Mouse (Mus musculus): ENCODE results near the gene Tnr. TPM values are rescaled to one million over a fixed set of nuclear protein-coding genes. Genes with fewer than 3 reads are reported as not detected.

Tnr gene
- polyA plus RNA-seq, 1 experiment from 2014 or later: 0.14 TPM

DNA sequence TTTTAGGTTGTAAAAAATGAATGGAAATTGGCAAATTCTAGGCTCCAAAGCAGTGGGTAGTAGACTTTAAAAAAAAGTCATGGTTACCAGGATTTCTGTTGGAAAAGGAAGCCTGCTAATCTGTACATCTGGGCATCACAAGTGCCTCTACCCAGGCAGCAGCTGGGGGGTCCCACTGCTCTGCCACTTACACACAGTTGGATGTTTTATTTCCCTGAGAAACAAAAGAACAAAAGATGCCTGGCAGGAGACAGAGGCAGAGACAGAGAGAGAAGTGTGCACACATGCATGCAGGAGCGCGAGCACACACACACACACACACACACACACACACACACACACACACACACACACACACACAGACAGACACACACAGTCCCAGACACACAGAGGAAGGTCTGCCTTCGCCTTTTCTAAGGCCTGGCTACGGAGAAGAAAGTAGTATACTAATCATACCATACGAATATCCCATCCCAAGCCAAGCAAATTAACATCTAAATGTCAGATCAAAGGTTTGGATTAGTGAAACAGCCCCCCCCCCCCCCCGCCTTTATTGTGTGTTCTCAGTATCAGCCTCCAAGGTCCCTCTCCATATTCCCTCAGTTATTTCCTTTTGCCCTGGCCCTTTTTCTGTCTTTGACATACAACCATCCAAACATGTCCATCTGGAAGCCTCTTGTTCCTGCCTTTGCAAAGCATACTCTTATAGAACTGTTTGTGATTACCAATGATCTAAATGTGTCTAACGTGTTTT is 378.0 kb downstream of the Tnr start:
- Histone ChIP-seq H3K4me3 (no peak overlapping the region), H3K27me3 (no peaks in the 10 kb centered on the region), H3K27ac (no peak overlapping the region), H3K4me1 (no peaks in the 10 kb centered on the region), H3K4me2 (no peak overlapping the region), H3K36me3 (no peaks in the 10 kb centered on the region), H3K9ac (no peak overlapping the region), H3K9me3 (no peaks in the 10 kb centered on the region)
- WGBS: 78% methylated on average over 6 of the region's 7 CpGs
- ATAC-seq (ENCODE audit: borderline replicate concordance, extremely low read depth, low FRiP score, low TSS enrichment): no peak

DNA sequence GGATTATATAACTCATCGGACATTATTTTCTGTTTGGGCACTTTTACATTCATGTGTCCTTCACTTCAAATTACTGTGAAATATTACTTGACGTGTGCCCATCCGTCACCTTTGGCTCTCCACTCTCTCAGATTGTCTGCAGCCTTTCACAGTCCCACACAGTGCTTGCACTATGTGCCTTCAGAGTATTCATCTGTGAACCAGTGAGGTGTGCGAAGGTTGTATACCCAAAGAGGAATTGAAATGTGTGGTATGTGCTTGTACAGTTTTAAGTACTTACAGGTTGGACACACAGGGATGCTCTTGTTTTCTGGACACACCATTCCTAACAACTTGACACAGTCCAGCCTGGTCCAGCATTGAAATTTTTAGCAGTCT is 378.5 kb downstream of the Tnr start:
- ATAC-seq (ENCODE audit: borderline replicate concordance, extremely low read depth, low FRiP score, low TSS enrichment): no peak
- Histone ChIP-seq H3K9ac (no peak overlapping the region), H3K4me2 (no peak overlapping the region), H3K9me3 (no peaks in the 10 kb centered on the region), H3K27ac (no peak overlapping the region), H3K36me3 (no peaks in the 10 kb centered on the region), H3K4me1 (no peaks in the 10 kb centered on the region), H3K4me3 (no peak overlapping the region), H3K27me3 (no peaks in the 10 kb centered on the region)
- WGBS: 88% methylated on average over 4 of the region's 4 CpGs

DNA sequence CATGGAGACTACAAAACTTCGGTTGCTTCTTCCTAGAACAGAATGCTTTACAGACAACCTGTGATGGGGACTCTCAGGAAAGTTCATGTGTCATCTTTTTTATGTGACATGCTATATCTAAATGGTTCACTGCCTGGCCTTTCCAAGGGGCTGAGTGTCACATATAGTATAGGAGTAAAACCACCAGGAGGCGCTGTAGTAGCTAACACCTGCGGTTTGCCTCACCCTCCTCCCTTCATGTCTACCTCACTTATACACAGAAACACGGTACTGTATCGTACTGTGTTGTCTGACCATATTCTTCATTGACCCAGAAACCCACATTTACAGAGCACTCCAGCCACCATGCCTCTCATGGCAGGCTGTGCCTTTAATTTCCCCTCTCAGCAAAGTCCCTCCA is 387.4 kb downstream of the Tnr start:
- Histone ChIP-seq H3K9ac (no peak overlapping the region), H3K4me1 (no peaks in the 10 kb centered on the region), H3K4me2 (no peak overlapping the region), H3K27me3 (no peaks in the 10 kb centered on the region), H3K27ac (no peak overlapping the region), H3K9me3 (no peaks in the 10 kb centered on the region), H3K4me3 (no peak overlapping the region), H3K36me3 (no peaks in the 10 kb centered on the region)
- peak; percentile 52; the same call in 1 of the 2 replicates for ATAC-seq (ENCODE audit: borderline replicate concordance, extremely low read depth, low FRiP score, low TSS enrichment)
- WGBS: 27% methylated on average over 5 of the region's 5 CpGs

DNA sequence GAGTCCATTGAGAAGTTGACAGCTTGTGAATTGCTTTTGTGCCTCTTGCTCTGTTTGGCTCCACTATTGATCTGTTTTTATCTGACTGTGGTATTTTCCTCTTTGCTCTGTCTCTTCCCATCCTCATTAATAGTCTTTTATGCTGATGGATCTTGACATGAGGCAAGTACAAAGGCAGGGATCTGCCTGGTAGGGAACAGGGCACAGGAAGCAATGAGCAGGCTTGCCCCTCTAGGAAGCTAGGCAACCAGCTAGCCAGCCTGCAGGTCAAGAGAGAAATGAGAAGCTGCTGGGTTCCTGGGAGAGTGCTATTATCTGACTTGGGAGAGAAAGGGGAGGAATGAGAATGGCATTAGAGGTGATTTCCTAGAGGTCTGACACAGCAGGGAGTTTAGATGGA is 391.2 kb downstream of the Tnr start:
- Histone ChIP-seq H3K4me2 (no peak overlapping the region), H3K9ac (no peak overlapping the region), H3K36me3 (no peaks in the 10 kb centered on the region), H3K27ac (no peak overlapping the region), H3K27me3 (no peaks in the 10 kb centered on the region), H3K4me3 (no peak overlapping the region), H3K9me3 (no peaks in the 10 kb centered on the region), H3K4me1 (no peaks in the 10 kb centered on the region)
- ATAC-seq (ENCODE audit: borderline replicate concordance, extremely low read depth, low FRiP score, low TSS enrichment): no peak

DNA sequence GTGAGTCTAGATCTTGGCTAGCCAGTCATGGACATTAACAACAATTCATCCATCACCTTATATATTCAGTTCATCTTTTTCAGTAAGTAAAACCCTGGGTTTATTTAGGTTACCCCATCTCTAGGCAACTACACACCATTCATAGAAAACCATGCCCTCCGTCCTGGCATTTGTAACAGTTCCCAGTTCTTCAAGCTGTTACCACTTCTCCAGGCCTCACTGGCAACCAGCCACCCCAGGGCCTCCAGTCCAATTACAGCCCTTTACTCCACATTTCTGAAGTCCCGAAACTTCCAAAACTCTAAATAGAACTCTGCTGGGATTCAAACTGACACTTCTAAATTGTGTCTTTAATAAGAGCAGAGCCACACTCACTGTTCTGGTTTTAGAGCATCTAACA is 397.0 kb downstream of the Tnr start:
- no peaks in the 10 kb centered on the region for H3K36me3 ChIP-seq
- H3K27ac ChIP-seq: no peak overlapping the region
- no peak overlapping the region for H3K4me3 ChIP-seq
- H3K4me1 ChIP-seq: peaks cover 20% of the 10 kb centered on the region
- ATAC-seq (ENCODE audit: borderline replicate concordance, extremely low read depth, low FRiP score, low TSS enrichment): no peak
- H3K9ac ChIP-seq: no peak overlapping the region
- no peaks in the 10 kb centered on the region for H3K9me3 ChIP-seq
- no peak overlapping the region for H3K4me2 ChIP-seq
- no peaks in the 10 kb centered on the region for H3K27me3 ChIP-seq
- 61% methylated on average over 2 of the region's 2 CpGs for WGBS

DNA sequence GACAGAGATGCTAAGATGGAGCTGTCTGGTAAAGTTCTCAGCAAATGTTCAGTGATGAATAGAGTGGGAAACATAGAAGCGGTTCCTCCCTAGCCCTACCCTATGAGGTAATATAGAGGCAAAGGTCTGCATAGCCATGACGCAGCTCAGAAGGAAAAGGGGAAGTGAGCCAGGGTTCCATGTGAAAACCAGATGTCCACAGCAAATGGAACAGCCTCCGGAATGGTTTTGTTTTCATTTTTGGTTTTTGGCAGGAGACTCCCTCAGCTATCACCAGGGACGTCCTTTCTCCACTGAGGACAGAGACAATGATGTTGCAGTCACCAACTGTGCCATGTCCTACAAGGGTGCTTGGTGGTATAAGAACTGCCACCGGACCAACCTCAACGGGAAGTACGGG is 399.4 kb downstream of the Tnr start:
- Histone ChIP-seq H3K27ac (no peak overlapping the region), H3K27me3 (no peaks in the 10 kb centered on the region), H3K36me3 (no peaks in the 10 kb centered on the region), H3K9me3 (no peaks in the 10 kb centered on the region), H3K4me2 (no peak overlapping the region), H3K9ac (no peak overlapping the region), H3K4me1 (peaks cover 20% of the 10 kb centered on the region), H3K4me3 (no peak overlapping the region)
- ATAC-seq (ENCODE audit: borderline replicate concordance, extremely low read depth, low FRiP score, low TSS enrichment): peak; percentile 51; the same call in 1 of the 2 replicates
- 73% methylated on average over 7 of the region's 7 CpGs for WGBS

DNA sequence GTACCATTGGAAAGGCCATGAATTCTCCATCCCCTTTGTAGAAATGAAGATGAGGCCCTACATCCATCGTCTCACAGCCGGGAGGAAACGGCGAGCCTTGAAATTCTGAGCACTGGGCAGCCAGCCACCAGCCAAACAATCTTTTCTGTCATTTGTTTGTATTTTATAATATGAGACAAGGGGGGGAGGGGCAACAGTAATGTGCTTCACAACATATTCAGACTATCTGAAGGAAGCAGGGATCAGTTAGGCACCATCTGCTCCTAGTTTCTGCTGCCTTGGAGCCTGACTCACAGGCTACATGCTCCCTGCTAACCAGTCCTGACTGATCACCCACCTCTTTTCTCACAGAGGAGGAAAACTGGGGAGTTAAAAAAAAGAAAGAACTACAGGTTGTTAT is 400.5 kb downstream of the Tnr start:
- Histone ChIP-seq H3K36me3 (no peaks in the 10 kb centered on the region), H3K9me3 (no peaks in the 10 kb centered on the region), H3K4me1 (peaks cover 23% of the 10 kb centered on the region), H3K27ac (peak overlapping the region; percentile 41; the same call in 1 of the 2 replicates), H3K27me3 (no peaks in the 10 kb centered on the region), H3K4me2 (no peak overlapping the region), H3K4me3 (no peak overlapping the region), H3K9ac (no peak overlapping the region)
- WGBS: 38% methylated on average over 4 of the region's 4 CpGs
- ATAC-seq (ENCODE audit: borderline replicate concordance, extremely low read depth, low FRiP score, low TSS enrichment): peak; percentile 87

DNA sequence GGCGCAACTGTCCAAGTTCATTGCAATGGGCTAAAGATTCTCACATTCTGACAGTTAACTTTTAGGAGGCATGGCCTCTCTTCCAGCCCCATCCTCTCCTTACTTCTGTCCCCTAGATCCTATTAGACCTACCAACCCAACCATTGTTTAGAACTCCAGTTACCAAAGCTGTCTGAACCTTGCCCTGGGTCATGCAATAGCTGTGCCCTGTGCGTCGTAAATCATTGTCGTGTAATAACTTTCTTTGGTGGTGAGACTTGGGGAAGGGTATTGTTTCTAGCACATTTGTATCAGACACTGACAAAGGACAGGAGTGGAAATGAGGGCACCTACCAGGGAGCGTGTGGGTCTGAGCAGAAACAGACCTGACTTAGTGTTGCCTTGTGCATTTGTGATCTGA is 401.1 kb downstream of the Tnr start:
- no peak overlapping the region for H3K9ac ChIP-seq
- H3K36me3 ChIP-seq: no peaks in the 10 kb centered on the region
- no peak overlapping the region for H3K4me3 ChIP-seq
- no peaks in the 10 kb centered on the region for H3K9me3 ChIP-seq
- 91% methylated on average over 5 of the region's 5 CpGs for WGBS
- no peak for ATAC-seq (ENCODE audit: borderline replicate concordance, extremely low read depth, low FRiP score, low TSS enrichment)
- peak overlapping the region; percentile 41; the same call in 1 of the 2 replicates for H3K27ac ChIP-seq
- H3K4me2 ChIP-seq: no peak overlapping the region
- no peaks in the 10 kb centered on the region for H3K27me3 ChIP-seq
- peaks cover 23% of the 10 kb centered on the region for H3K4me1 ChIP-seq

DNA sequence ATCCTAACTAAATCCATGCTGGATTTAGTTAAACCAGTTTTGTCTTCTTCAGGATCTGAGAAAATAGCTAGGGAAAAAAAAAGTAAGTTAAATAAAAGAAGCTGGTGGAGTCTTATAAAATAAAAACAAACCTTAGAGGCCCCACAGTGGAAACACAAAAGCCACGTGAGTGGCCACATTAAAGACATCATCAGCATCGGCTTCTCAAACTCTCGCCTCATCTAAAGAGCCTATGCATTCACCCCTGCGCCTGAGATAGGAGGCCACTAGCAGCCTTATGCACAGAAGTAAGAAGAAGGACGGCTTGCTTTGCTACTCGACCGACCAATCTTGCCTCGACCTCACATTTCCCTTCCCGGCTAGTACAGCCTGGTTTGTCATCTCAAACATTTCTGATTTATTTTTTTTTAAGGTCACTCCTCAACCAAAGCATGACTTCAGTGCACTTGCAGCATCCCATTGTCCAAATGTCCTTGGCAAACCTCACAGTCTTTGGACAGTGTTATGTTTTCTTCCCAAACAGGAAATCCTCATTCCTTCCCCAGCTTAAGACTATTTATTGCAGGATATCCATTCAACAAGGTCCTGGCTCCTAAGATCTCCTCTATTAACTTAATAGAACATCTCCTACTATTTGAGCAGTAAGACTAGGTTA is 405.2 kb downstream of the Tnr start:
- Histone ChIP-seq H3K27me3 (no peaks in the 10 kb centered on the region), H3K36me3 (no peaks in the 10 kb centered on the region), H3K27ac (no peak overlapping the region), H3K4me2 (no peak overlapping the region), H3K4me3 (no peak overlapping the region), H3K9ac (no peak overlapping the region), H3K9me3 (no peaks in the 10 kb centered on the region), H3K4me1 (peaks cover 16% of the 10 kb centered on the region)
- no peak for ATAC-seq (ENCODE audit: borderline replicate concordance, extremely low read depth, low FRiP score, low TSS enrichment)
- WGBS: 64% methylated on average over 9 of the region's 9 CpGs

DNA sequence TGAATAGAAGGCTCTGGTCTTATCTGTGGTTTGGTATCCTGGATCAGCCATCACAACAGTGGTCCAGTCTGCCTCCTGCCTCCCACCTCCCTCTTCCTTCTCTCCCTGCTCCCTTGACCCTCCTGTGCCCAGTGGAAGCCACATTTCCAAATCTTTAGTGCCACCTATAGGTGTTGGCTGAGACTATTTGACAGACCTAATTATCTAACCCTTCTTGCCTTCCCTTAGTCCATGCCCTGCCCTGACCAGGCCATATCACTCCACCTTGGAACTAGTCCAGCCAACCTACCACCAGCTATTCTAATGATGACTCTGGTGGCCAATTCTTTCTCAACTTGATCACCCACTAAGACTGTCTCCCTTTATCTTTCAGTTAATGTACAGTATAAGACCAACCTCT is 408.5 kb downstream of the Tnr start:
- H3K4me1 ChIP-seq: 0 out of 2 replicates have a peak, but pooled peaks cover 3% of the 10 kb centered on the region
- H3K4me2 ChIP-seq: no peak overlapping the region
- no peak overlapping the region for H3K27ac ChIP-seq
- no peaks in the 10 kb centered on the region for H3K36me3 ChIP-seq
- ATAC-seq (ENCODE audit: borderline replicate concordance, extremely low read depth, low FRiP score, low TSS enrichment): 0 out of 2 replicates have a peak, but pooled peaks have one; percentile 27
- no peak overlapping the region for H3K4me3 ChIP-seq
- no peaks in the 10 kb centered on the region for H3K27me3 ChIP-seq
- H3K9ac ChIP-seq: no peak overlapping the region
- no peaks in the 10 kb centered on the region for H3K9me3 ChIP-seq

DNA sequence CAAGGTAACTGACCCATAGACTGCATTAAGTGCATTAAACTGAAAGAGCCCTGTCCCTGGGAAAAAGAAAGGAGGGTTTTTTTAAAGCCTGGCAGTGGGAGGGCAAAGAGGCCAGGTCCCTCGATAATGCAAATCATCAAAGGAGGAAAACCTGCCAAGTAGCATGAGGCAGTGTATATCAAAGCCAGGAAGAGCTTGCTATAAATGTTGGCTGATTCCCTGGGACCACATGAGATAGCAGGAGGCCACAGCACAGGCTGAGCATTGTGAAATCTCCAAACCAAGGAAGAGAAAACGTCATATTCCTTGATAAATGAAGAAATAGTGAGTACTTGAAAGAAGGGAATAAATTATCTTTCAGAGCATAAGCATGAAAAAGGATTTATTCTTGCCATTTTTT is 409.0 kb downstream of the Tnr start:
- H3K36me3 ChIP-seq: no peaks in the 10 kb centered on the region
- H3K27ac ChIP-seq: no peak overlapping the region
- no peak overlapping the region for H3K4me2 ChIP-seq
- 0 out of 2 replicates have a peak, but pooled peaks cover 3% of the 10 kb centered on the region for H3K4me1 ChIP-seq
- no peak overlapping the region for H3K9ac ChIP-seq
- H3K4me3 ChIP-seq: no peak overlapping the region
- no peaks in the 10 kb centered on the region for H3K27me3 ChIP-seq
- 26% methylated on average over 2 of the region's 2 CpGs for WGBS
- ATAC-seq (ENCODE audit: borderline replicate concordance, extremely low read depth, low FRiP score, low TSS enrichment): no peak
- no peaks in the 10 kb centered on the region for H3K9me3 ChIP-seq

DNA sequence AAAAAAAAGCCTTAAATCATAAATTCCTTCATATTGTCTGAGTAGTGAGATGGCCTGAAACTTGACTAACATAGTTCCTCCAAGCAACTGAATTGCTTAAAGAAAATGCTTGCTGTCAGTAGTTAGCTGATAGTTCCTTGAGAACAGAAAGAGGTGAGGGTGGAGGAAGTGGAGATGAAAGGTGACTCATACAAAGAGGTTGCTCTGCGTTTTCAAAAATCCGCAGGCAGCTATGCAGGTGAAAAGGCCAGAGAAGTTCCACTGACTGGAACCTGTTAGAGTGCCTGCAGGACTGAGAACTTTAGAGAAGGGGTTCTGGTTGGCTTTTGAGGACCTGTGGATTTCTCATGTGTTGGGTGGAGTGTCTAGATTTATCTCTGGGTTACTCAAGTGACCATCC is 414.9 kb downstream of the Tnr start:
- no peaks in the 10 kb centered on the region for H3K27me3 ChIP-seq
- no peaks in the 10 kb centered on the region for H3K36me3 ChIP-seq
- H3K27ac ChIP-seq: no peak overlapping the region
- no peak overlapping the region for H3K9ac ChIP-seq
- H3K4me3 ChIP-seq: no peak overlapping the region
- H3K4me2 ChIP-seq: no peak overlapping the region
- H3K4me1 ChIP-seq: no peaks in the 10 kb centered on the region
- H3K9me3 ChIP-seq: no peaks in the 10 kb centered on the region
- ATAC-seq (ENCODE audit: borderline replicate concordance, extremely low read depth, low FRiP score, low TSS enrichment): no peak
- whole genome bisulfite sequencing: 67% methylated on average over 2 of the region's 2 CpGs

All from lung, embryonic 15.5 days (tissue).